9 mouse cellular contexts compared by ENCODE assay signal in genomic region chr3:53525737-53526136, GRCm38 (mm10). TPM values are rescaled to one million over a fixed set of nuclear protein-coding genes. Genes with fewer than 3 reads are reported as not detected.
DNase-seq lines count a peak whose midpoint lies in the region; ATAC-seq and TF ChIP-seq lines count a peak whose summit lies in the region.
"Had no signal": no experiment of that assay in that cellular context is flagged by ENCODE, and none has a peak within 500 bp of the region (broad histone marks: within the 10 kb centered on the region; RNA-seq: fewer than 3 reads in every experiment).

No protein-coding gene starts in this region.

- H3K9ac ChIP-seq in hindbrain, postnatal 0 days (replicated peaks; ENCODE audit: low read length): no peak overlapping the region

- no peaks in the 10 kb centered on the region for H3K9me3 ChIP-seq in hindbrain, postnatal 0 days (ENCODE audit: low read length)

- no peaks in the 10 kb centered on the region for H3K27me3 ChIP-seq in hindbrain, postnatal 0 days (ENCODE audit: insufficient read depth, low read length)

- peak; percentile 91 for TF ChIP-seq CTCF in hindbrain, postnatal 0 days (IDR thresholded peaks at IDR 0.05; ENCODE audit: low read depth)

- H3K4me1 ChIP-seq in hindbrain, postnatal 0 days (ENCODE audit: insufficient read depth, low read length): no peaks in the 10 kb centered on the region

- H3K4me3 ChIP-seq in hindbrain, postnatal 0 days (ENCODE audit: low read length): peak overlapping the region; percentile 30
- H3K4me3 ChIP-seq: myocyte had no signal

- ATAC-seq in common myeloid progenitor, adult 5-6 weeks (replicated peaks; ENCODE audit: low read depth, poor library complexity, severe bottlenecking): peak; percentile 68
- peak; percentile 83 for ATAC-seq in hindbrain, postnatal 0 days

- DNase-seq in ZHBTc4 (ENCODE audit: low read depth, low spot score): peak; percentile 84
- DNase-seq in gastrocnemius, postnatal 10 days: peak; percentile 73
- DNase-seq in hindbrain, postnatal 0 days (ENCODE audit: low spot score): peak; percentile 95
- peak; percentile 85 to 90 for DNase-seq in left cerebral cortex, adult 18-20 months (ENCODE audit: low spot score in 2 of 2)
- peak; percentile 78 for DNase-seq in lung, postnatal 36 days
- DNase-seq in right cerebral cortex, postnatal 10 days (ENCODE audit: low spot score in 2 of 2): peak; percentile 92 to 94
- peak; percentile 53 to 57 for DNase-seq in urinary bladder, postnatal 36 days (ENCODE audit: low spot score in 2 of 2)

- H3K4me2 ChIP-seq in hindbrain, postnatal 0 days (ENCODE audit: low read depth, low read length): peak overlapping the region; percentile 63

- 8% methylated on average over 21 of the region's 21 CpGs for WGBS in hindbrain, postnatal 0 days

- H3K36me3 ChIP-seq in hindbrain, postnatal 0 days (ENCODE audit: insufficient read depth, low read length): no peaks in the 10 kb centered on the region

- H3K27ac ChIP-seq in hindbrain, postnatal 0 days: no peak overlapping the region

RNA-seq across cellular contexts. Expression of gene Stoml3, which starts 37.3 kb away (rescaled TPM):
- total RNA-seq in common myeloid progenitor, adult 5-6 weeks (2017): not detected in 2 replicates
- total RNA-seq in gastrocnemius, postnatal 10 days (2021): not detected
- 0.07 TPM in 1 of 2 replicates, not detected in the other for total RNA-seq in hindbrain, postnatal 0 days (2014; rRNA removed)
- polyA plus RNA-seq in hindbrain, postnatal 0 days (2015; fragmentation: Nextera tagmentation; extraction: Ambion mirVana): not detected in 2 replicates
- total RNA-seq in left cerebral cortex, adult 18-20 months (2021): not detected
- polyA plus RNA-seq: myocyte had no signal
